Mouse (Mus musculus): ENCODE data around the gene Dact3. TPM values are rescaled to one million over a fixed set of nuclear protein-coding genes. Genes with fewer than 3 reads are reported as not detected.

Dact3 gene
- total RNA-seq (2021): 1 to 10 TPM; 1.9 to 2.3 TPM
- long read RNA-seq, experiment 1, partial matches to known transcripts: 2 of 5 reads
- long read RNA-seq, experiment 1, other reads (novel, unspliced or antisense): 1 of 5 reads
- long read RNA-seq, experiment 2, partial matches to known transcripts: 2 of 8 reads
- long read RNA-seq, experiment 2, other reads (novel, unspliced or antisense): 3 of 8 reads

DNA sequence AGATGAGACGGTGACA lies at the start of gene Dact3:
Gene Dact3 (plus strand): TSS at position 8 of the 16 bp plus-strand sequence.
- no peak for DNase-seq

GRCm38 (mm10) chr7:16825785-16826184 lies 49.3 kb upstream of the Dact3 start:
- no peak for DNase-seq

- no peak for DNase-seq
Observed at GRCm38 (mm10) chr7:16826571-16826970, 48.5 kb upstream of the Dact3 start.

GRCm38 (mm10) chr7:16827274-16827673 lies 47.8 kb upstream of the Dact3 start:
- DNase-seq: no peak

DNA sequence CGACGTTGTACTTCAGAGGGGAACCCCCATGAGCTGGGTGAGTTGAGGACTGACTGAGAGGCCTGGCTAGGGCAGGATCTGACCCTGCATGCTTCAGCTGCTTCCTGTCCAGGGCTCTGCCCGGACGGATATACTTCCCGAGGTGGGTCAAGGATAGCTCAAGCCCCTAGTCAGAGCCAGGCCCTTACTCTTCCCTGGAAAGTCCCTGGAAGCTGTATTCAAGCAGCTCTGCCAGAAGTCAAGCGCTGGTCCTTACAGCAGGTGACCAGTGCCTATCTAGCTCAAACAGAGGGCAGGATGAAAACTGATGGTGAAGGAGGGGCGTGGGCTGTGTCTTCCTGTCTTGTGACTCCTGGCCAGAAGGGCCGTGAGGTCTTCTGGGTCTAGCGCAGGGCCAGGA lies 44.7 kb upstream of the Dact3 start:
- DNase-seq: no peak

DNA sequence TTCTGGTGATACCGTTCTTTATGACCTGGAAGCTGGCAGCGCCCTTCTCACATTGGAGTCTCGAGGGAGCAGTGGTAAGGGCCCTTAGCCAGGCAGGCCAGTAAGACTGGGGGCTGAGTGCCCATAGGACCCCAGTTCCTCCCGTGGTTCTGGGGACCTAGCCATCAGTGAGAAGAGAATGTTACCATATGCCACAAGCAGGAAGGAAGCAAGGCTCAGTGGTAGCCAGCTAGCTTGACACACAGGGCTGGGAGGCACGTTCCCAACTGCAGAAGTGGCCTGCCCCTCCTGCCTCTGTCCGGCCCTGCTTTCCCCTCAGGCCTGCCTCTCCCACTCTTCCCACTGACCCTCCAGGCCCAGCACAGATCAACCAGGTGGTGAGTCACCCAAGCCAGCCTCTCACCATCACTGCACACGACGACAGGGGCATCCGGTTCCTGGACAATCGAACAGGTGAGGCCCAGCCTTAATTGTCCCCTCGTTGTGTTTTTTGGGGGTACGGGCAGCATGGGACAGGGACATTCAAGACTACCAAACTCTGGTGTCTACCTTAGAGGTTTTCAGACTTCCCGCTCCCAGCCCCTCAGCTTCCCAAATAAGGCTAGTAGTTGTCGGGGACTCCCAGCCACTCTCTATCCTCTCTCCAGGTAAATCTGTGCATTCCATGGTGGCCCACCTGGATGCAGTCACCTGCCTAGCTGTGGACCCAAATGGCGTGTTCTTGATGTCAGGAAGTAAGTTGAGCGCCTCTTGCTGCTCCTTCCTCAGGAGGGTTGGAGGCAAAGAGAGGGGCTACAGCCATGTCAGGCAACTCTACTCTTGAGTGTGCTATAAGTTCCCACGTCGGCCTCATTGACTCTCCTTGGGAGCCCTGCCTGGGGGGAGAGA lies 37.0 kb upstream of the Dact3 start:
- no peak for DNase-seq

GRCm38 (mm10) chr7:16838804-16839426 lies 36.2 kb upstream of the Dact3 start:
- DNase-seq: no peak

GRCm38 (mm10) chr7:16839427-16840108 lies 35.5 kb upstream of the Dact3 start:
- no peak for DNase-seq

GRCm38 (mm10) chr7:16840109-16840491 lies 35.0 kb upstream of the Dact3 start:
- DNase-seq: no peak

DNA sequence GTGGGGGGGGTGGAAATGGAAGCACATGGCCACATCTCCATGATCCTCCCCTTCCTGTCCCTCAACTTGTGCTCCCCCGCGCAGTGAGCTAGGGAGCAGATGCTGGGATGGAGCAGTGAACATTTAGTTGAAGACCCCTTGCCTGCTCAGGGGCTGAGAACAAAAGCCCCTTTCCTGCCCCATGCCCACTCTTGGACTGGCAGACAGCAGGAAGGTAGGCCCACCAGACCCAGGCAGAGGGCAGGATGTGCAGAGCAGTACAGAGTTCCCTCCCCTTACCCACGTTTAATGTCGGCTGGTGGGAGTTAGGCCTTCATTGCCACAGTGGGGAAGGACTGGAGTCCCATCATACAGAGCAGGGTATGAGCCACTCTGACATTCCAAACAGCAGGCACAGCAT lies 34.0 kb upstream of the Dact3 start:
- DNase-seq: no peak

- DNase-seq: no peak
Observed at GRCm38 (mm10) chr7:16841561-16842560, 33.3 kb upstream of the Dact3 start.

DNA sequence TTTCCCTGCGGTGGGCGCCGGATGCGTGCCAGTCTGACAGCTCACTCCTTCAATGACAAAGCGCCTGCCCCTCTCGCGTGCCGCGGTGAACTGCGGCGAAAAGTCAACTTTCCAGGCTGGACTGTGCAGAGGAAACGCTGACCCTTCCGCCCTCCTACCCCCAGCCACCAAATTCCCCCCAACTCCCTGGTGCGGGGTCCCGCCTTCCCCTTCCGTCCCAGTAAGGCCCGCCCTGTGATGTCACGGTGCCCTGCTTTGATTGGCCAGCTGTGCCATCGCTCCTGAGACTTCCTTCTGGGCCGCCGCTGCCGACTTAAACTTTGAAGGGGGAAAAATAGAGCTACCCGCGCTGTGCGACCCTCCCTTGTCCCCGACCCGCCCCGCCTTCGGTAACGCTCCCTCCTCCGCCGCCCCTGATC lies 32.5 kb upstream of the Dact3 start, which contains the start of gene Prkd2:
Gene Prkd2 (plus strand): TSS at position 258 of the 419 bp plus-strand sequence.
- DNase-seq: peak; percentile 89

DNA sequence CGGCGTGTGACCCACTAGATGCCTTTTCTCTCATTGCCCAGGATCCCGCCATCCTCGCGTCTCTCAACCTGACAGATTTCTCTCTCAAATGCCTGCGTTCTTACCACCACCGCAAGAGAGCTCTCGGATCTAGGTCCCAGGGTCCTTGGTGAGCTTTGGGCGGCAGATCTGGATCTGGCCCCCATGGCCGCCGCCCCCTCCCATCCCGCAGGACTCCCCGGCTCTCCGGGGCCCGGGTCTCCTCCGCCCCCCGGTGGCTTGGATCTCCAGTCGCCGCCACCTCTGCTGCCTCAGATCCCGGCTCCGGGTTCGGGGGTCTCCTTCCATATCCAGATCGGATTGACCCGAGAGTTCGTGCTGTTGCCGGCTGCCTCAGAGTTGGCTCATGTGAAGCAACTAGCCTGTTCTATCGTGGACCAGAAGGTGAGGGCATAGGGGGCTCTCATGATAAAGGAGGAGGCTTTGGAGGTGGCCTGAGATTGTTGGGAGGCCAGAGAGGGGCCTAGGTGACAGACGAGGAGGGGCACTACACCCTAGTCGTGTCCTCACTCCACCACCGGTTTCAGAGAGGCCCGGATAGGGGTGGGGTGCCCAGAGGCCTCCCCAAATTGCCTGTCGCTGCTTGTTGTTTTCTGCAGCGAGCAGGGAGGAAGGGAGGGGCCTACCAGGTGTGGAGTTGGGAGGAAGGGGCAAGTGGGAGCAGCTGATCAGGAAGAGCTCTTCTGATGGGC lies 31.5 kb upstream of the Dact3 start:
- DNase-seq: peak; percentile 45

DNA sequence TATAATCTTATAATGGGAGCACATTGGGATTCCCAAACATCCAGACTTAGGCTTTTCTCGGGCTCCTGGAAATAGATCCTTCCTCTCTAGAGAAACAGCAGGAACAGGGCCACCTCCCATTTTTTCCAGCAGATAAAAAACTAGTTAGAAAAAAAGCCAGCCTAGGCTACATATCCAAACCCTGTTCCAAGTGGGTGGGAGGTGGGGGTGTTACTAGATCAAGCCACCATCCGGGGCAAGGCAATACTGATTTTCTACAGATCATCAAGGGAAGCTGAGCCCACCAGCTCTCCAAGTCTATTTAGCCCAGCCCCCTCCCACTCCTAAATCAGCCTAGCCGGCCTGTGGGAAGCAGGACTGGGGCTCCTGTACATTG lies 30.4 kb upstream of the Dact3 start:
- no peak for DNase-seq

- peak; percentile 67 for DNase-seq
Observed at GRCm38 (mm10) chr7:16845072-16845819, 29.9 kb upstream of the Dact3 start.

- no peak for DNase-seq
Observed at GRCm38 (mm10) chr7:16845820-16846167, 29.3 kb upstream of the Dact3 start.

DNA sequence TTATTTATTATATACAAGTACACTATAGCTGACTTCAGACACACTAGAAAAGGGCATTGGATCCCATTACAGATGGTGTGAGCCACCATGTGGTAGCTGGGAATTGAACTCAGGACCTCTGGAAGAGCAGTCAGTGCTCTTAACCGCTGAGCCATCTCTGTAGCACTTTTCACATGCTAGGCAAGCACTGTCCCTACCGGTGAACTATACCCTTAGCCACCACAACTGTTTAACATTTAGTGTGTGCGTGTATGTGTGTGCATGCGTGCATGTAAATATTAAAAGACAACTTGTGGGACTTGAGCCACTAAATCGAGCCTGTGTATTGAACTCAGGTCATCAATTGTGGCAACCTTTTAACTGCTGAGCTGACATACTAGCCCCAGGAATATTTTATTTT lies 28.3 kb upstream of the Dact3 start:
- DNase-seq: no peak

DNA sequence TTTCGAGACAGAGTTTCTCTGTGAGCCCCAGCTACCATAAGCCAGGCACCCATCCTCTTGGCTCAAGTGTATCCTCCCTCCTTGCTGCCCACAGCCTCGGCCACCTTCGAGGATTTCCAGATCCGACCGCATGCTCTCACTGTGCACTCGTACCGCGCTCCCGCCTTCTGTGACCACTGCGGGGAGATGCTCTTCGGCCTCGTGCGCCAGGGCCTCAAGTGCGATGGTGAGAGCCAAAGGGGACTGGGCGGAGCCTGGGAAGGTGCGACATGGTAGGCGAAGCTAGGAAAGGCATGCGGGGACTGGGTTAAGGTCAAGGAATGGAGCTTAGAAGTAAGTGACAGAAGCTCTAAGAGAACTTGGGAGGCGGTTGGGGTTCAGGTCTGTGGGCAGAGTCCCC lies 27.6 kb upstream of the Dact3 start:
- DNase-seq: no peak

- no peak for DNase-seq
Observed at GRCm38 (mm10) chr7:16848579-16848978, 26.5 kb upstream of the Dact3 start.

GRCm38 (mm10) chr7:16851636-16852035 lies 23.5 kb upstream of the Dact3 start:
- no peak for DNase-seq

DNA sequence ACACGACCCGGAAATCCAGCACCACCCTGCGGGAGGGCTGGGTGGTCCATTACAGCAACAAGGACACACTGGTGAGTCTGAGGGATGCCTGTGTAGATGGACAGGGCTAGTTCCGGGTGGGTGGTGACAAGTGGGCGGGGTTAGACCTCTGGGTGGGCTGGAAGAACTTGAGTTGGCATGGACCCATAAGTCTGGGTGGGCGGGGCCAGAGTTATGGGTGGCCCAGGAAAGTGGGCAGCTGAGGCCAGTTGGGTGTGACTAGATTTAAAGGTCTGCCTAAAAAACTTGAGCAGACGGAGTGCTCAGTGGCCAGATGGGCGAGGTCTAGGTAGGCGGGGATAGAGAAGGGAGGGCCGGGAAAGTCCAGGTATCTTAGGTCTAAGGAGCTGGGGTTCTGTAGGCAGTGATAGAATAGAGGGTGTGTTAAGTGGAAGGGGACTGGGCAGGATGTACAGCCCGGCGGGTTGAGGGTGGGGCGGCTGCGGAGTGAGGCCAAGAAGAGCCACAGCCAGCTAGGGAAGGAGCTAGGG lies 21.8 kb upstream of the Dact3 start:
- DNase-seq: no peak
